Mouse (Mus musculus) right cerebral cortex, postnatal 10 days (tissue): ENCODE measurements around the gene Tmbim7.
"Not testable (repeated sequence)": the region's sequence is repeated elsewhere in the genome, so short reads cannot be mapped to it uniquely, and the experiment has no call there.

ENCODE experiments used
- DNase-seq, 2 experiments: peaks; one replicate each; pipeline ENCODE4 v3.0.0; 2021; ENCODE audit warnings: low spot score in 2 of 2

Tmbim7 gene

GRCm38 (mm10) chr5:3650881-3651280, at the start of gene Tmbim7:
Gene Tmbim7, plus strand, starts transcription at chr5:3651181.
- DNase-seq, result no peak

GRCm38 (mm10) chr5:3607114-3607513, 43.9 kb upstream of the Tmbim7 start:
- DNase-seq, result peak in 1 of 2 experiments; percentile 13

DNA sequence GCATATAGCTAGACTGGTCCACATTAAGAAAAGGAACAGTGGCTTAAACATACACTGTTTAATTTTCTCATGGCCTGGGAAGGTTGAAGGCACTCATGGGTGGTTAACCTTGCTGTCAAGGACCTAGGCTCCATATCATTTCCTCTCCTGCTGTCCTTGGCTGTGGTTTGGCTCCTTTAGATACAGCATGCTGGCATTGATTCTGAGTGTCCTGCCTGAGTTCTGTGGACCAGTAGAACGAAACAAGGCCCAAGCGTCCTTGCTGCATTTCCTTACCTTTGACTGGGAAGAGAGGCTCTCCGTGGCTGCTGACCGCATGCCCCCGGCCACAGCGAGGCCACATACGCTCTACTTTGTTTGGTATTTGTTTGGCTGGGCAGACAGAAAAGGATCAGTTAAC, 41.7 kb upstream of the Tmbim7 start:
- peak in 1 of 2 experiments; percentile 12 for DNase-seq

- peak in 1 of 2 experiments; percentile 1 for DNase-seq
These were observed 39.1 kb upstream of the Tmbim7 start for GRCm38 (mm10) chr5:3611835-3612234.

DNA sequence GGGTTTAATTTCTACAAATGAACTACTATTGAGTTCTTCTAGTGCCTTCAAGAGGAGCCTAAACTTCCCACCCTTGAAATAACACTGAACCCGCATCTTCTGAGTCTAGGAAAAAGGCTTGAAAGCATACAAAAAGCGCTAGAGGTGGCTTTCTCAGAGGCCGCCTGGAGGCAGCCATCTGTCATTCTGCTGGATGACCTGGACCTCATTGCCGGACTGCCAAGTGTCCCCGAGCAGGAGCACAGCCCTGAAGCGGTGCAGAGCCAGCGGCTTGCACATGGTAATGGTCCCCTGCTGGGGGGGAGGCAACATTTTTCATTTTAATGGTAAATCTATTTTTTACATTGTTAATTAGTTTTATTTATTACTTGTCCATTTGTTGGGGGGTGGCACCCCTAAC, 30.5 kb upstream of the Tmbim7 start:
- no peak for DNase-seq

GRCm38 (mm10) chr5:3630055-3630454, 20.9 kb upstream of the Tmbim7 start:
- no peak for DNase-seq

DNA sequence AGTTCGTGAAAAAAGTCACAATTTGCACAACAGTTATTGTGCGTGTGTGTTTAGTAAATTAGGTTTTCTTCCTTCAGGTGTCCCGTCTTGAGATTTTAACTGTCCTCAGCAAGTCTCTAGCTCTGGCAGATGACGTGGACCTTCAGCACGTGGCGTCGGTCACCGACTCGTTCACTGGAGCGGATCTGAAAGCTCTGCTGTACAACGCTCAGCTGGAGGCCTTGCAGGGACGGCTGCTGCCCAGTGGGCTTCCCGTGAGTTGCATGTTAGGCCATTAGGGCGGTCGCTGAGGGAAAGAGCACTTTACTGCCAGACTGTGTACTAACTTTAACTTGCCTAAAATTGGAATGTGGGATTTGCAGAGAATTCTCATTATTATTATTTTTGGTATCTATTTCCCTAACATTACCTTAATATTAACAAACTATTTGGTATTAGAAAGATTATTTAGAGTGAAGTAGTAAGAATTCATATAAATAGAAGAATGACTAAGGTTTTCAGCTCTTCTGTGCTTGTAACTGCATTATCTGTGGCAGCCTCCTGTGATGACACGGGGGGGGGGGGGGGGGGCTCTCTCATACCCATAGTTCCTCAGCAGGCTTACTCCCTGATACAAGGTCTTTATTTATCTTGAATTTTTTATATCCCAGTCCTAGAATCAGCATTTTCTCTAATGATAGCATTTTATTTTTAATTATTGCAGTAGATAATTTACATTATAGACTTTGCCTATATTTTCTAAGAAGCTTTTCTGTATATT, 19.3 kb upstream of the Tmbim7 start:
- no peak for DNase-seq

- DNase-seq, result no peak
These were observed 18.7 kb upstream of the Tmbim7 start for GRCm38 (mm10) chr5:3632285-3632684.

DNA sequence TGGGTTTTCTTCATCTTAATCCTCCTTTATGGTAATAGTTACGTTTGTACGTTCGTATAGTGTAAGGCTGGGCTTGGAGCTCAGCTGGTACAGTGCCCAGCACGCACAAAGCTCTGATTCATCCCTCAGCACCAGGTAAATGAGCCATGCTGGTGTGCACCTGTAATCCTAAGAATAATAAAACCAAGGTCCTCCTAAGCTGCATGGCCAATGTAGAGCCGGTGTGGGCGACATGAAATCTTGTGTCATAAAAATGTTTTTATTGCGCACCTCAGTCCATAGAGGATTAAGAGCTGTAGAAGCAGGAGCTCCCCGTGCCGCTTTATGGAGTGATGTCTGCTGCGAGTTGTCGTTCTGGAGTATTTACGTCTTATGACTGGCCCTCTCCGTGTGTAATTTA, 17.7 kb upstream of the Tmbim7 start:
- no peak for DNase-seq

GRCm38 (mm10) chr5:3633951-3634350, 17.0 kb upstream of the Tmbim7 start:
- DNase-seq, result no peak

- DNase-seq, result no peak
These were observed 15.7 kb upstream of the Tmbim7 start for GRCm38 (mm10) chr5:3635286-3635685.

- no peak for DNase-seq
These were observed 6.4 kb upstream of the Tmbim7 start for GRCm38 (mm10) chr5:3644621-3645020.

DNA sequence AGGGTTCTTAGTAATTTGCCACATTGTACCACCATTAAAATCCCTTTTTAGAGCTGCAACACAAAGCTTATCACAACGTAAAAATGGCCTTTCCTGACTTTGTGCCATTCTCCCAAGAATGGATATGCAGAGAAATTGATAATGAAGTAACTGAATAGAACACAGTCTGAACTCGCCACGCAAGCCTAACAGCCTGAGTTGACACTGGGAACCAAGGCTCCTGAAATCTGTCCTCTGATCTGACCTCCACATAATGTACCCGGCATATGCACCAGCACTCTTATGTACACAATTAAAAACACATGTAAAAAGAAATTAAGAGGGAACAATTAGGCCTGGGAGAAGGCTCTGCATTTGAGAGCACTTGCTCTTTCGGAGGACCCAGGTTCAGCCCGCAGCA, 5.7 kb upstream of the Tmbim7 start:
- no peak for DNase-seq

DNA sequence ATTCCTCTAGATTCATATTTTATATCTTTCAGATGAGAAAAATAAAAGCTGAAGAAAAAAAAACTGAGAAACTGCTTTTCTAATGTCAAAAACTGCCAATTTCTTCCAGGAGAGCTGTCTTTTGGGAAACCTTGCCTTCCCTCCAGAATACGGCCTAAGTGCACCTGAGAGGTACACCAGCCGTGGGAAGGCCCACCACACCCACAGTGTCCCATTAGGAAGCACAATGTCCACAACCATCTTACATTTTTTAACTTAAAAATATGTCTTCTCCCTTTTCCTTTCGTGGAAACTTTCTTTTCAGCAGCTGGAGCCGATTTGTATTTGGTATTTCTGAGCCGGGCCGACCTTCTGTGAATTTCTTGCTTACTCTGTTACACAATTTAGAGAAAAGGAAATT, 4.4 kb upstream of the Tmbim7 start:
- no peak for DNase-seq

GRCm38 (mm10) chr5:3646991-3647707, 3.8 kb upstream of the Tmbim7 start:
- DNase-seq, result peak; percentile 68 to 75

DNA sequence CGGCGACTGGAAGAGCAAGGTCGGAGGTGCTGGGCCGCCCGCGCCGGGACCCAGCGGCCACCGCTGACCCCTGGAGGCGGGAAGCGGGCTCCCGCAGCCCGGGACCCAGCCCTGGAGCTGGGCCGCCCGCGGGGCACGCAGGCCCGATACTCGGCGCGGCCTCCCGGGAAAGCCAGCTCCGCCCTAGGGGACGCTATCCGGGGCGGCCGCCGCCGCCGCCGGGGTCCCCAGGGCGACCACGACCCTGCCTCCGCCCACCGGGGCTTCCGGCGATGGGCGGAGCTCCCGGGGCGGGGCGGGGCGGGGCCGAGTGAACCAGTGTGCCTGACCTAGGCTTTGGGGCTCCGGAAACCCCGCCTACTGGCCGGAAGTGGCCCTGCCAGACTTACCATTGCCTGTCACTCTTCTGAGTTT, 3.3 kb upstream of the Tmbim7 start:
- peak; percentile 90 to 91 for DNase-seq

GRCm38 (mm10) chr5:3648206-3648848, 2.7 kb upstream of the Tmbim7 start:
- no peak for DNase-seq

DNA sequence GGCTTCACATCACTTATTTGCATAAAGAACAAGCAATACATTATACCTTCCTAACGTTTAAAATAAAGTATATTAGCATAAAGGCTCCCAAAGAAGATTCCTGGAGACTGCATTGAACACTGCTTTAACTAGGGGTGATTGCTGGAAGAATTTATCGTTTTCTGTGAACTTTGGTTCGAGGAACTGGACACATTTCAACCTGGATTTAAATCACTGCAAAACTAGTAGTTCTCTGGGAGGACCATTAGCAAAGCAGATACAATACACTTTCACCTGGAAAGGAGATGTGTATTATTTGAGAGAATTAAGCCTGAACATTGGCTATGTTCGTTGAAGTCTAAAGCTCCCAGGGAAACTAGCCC, 2.2 kb upstream of the Tmbim7 start:
- no peak for DNase-seq

GRCm38 (mm10) chr5:3651621-3652020, 640 bp downstream of the Tmbim7 start:
- DNase-seq, result no peak

GRCm38 (mm10) chr5:3652903-3653575, 2.1 kb downstream of the Tmbim7 start:
- not testable (repeated sequence) for DNase-seq

DNA sequence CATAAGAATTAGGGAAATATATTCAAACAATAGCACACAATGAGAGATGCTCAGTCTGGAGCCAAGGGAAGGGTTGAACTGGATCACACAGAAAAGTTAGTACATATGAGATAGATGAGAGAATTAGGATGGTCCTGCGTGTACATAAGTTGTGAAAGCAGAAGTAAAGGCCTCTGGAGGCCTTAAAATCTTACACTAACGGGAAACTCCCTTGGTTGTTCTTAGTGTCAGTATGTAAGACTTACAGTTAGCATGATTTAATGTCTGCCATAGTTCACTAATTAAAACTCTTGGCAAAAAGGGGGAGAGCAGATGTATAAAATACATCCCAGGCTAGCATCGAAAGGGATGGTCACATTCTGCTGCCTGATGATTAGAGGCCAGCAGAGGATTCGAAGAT, 2.8 kb downstream of the Tmbim7 start:
- DNase-seq, result no peak

DNA sequence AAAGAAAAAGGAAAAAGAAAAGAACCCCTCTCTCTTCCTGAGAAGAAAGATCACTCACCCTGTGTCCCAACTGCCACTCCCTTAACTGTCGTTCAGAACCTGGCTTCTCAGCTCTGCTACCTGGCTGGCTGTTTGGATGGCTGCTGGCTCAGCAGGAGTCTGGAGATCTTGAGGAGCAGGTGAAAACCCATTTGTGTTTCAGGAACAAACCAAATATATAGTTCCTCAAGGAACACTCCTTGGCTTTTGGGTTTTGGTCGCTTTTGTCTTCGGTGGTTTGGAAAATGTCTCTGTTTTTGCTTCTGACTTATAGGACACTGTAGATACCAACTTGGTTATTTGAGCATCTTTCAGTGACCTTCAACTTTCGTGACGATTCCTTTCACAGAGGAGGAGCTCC, 6.1 kb downstream of the Tmbim7 start, which contains the start of gene Gatad1:
Gatad1 (minus strand) TSS at position 101 of the 400 bp plus-strand sequence.
- no peak for DNase-seq
